Mouse (Mus musculus) kidney, embryonic 14.5 days (tissue): Measurements from ENCODE around the gene Ccdc134. TPM values are rescaled to one million over a fixed set of nuclear protein-coding genes. Genes with fewer than 3 reads are reported as not detected.
"Not testable (repeated sequence)": the region's sequence is repeated elsewhere in the genome, so short reads cannot be mapped to it uniquely, and the experiment has no call there.

Experiments
- ATAC-seq: fragments of 200-750 bp; cut with Nextera tagmentation; 2 replicates; pipeline ENCODE4 v1.8.0; 2017; ENCODE audit warnings: moderate number of reproducible peaks, mild to moderate bottlenecking, moderate TSS enrichment, moderate library complexity; ENCODE audit not compliant: low FRiP score, low TSS enrichment
- H3K27ac ChIP-seq: fragments of 300-500 bp; sonication (generic); 2 replicates; pipeline ENCODE4 v1.5.1; 2014; ENCODE audit warnings: low read depth, mild to moderate bottlenecking, low read length, moderate library complexity, mixed read lengths
- H3K27me3 ChIP-seq: fragments of 300-500 bp; sonication (generic); 2 replicates; pipeline ENCODE4 v1.6.1; 2014; ENCODE audit warnings: mild to moderate bottlenecking, low read length; ENCODE audit not compliant: control insufficient read depth, insufficient read depth
- H3K36me3 ChIP-seq: fragments of 300-500 bp; sonication (generic); 2 replicates; pipeline ENCODE4 v1.6.1; 2014; ENCODE audit warnings: low read length, mixed read lengths; ENCODE audit not compliant: control insufficient read depth, insufficient read depth
- H3K4me1 ChIP-seq: fragments of 300-500 bp; sonication (generic); 2 replicates; pipeline ENCODE4 v1.6.1; 2014; ENCODE audit warnings: low read length, mixed read lengths; ENCODE audit not compliant: control insufficient read depth, insufficient read depth
- H3K4me2 ChIP-seq: fragments of 300-500 bp; sonication (generic); replicated peaks from 2 replicates; pipeline ENCODE4 v1.6.1; 2014; ENCODE audit warnings: low read depth, mild to moderate bottlenecking, low read length
- H3K4me3 ChIP-seq: fragments of 300-500 bp; sonication (generic); 2 replicates; pipeline ENCODE4 v1.5.1; 2014; ENCODE audit warnings: mild to moderate bottlenecking, low read length
- H3K9ac ChIP-seq: fragments of 300-500 bp; sonication (generic); 2 replicates; pipeline ENCODE4 v1.6.1; 2014; ENCODE audit warnings: low read depth, mild to moderate bottlenecking, low read length, moderate library complexity
- H3K9me3 ChIP-seq: fragments of 300-500 bp; sonication (generic); 2 replicates; pipeline ENCODE4 v1.6.1; 2016; ENCODE audit warnings: low read length; ENCODE audit not compliant: control insufficient read depth
- WGBS: fragments of 180-500 bp; shearing (Covaris S2); extraction: QIAGEN DNeasy Blood & Tissue Kit; methylation state at CpG from one replicate; pipeline ENCODE4 v1.1.7; 2014; 5-methylcytosine and 5-hydroxymethylcytosine counted together
- polyA plus RNA-seq: library from polyadenylated mRNA; unstranded; fragments of >200 nt; fragmentation: Nextera tagmentation; extraction: Ambion mirVana; gene quantifications from 2 replicates; pipeline ENCODE4 v1.2.1, GENCODE M21; 2014

Ccdc134 gene
- polyA plus RNA-seq, 1 experiment from 2014 or later, result 19.6 TPM

DNA sequence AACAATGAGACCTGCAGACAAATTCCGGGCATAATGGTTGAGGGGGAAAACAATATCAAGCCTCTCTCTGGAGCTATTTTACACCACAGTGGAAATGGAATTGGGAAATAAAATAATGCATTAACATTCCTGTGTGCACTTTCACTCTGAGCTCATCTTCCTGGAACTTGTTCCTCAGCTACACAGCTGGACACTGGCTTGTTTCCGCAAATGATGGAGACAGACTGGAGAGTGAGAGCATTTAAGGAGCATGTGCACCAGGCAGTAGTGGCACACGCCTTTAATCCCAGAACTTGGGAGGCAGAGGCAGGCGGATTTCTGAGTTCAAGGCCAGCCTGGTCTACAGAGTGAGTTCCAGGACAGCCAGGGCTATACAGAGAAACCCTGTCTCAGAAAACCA, 1.0 kb upstream of the Ccdc134 start:
- 84% methylated on average over 4 of the region's 4 CpGs for WGBS
- H3K27me3 ChIP-seq, H3K9ac ChIP-seq, ATAC-seq, H3K4me3 ChIP-seq, H3K36me3 ChIP-seq, H3K27ac ChIP-seq, H3K4me1 ChIP-seq, H3K9me3 ChIP-seq: not testable (repeated sequence)
- H3K4me2 ChIP-seq, result 0 out of 2 replicates have a peak overlapping the region, but pooled peaks have one; percentile 93

- under 1% methylated on average over 5 of the region's 5 CpGs for WGBS
- H3K27ac ChIP-seq, result peak overlapping the region; percentile 1; the same call in 1 of the 2 replicates
- peaks cover 9% of the 10 kb centered on the region for H3K4me1 ChIP-seq
- ATAC-seq, result 0 out of 2 replicates have a peak, but pooled peaks have one; percentile 16
- no peaks in the 10 kb centered on the region for H3K27me3 ChIP-seq
- peak overlapping the region; percentile 74 for H3K9ac ChIP-seq
- peak overlapping the region; percentile 93 for H3K4me2 ChIP-seq
- peak overlapping the region; percentile 78 for H3K4me3 ChIP-seq
- H3K9me3 ChIP-seq, result no peaks in the 10 kb centered on the region
- H3K36me3 ChIP-seq, result peaks cover 8% of the 10 kb centered on the region
Measured at GRCm38 (mm10) chr15:82128398-82128797, 676 bp downstream of the Ccdc134 start.

DNA sequence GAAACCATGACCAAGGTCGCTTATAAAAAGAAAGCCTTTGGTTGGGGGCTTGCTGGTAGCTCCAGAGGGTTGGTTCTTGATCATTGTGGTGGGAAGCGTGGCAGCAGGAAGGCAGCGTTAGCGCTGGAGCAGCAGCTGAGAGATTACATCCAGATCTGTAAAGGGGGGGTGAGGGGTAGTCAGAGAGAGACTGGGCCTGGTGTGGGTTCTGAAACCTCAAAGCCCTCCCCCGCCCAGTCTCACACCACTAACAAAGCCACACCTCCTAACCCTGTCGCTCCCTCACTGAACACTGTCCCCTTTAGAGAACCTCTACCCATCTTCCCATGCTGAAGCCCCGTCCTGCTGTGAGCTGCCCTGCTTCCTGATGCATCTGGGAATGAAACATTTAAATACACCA, 2.9 kb downstream of the Ccdc134 start:
- no peak overlapping the region for H3K27ac ChIP-seq
- H3K27me3 ChIP-seq, result no peaks in the 10 kb centered on the region
- H3K4me1 ChIP-seq, result peaks cover 9% of the 10 kb centered on the region
- peaks cover 8% of the 10 kb centered on the region for H3K36me3 ChIP-seq
- no peaks in the 10 kb centered on the region for H3K9me3 ChIP-seq
- WGBS, result 72% methylated on average over 7 of the region's 7 CpGs
- H3K4me3 ChIP-seq, result no peak overlapping the region
- no peak for ATAC-seq
- no peak overlapping the region for H3K9ac ChIP-seq
- H3K4me2 ChIP-seq, result no peak overlapping the region

DNA sequence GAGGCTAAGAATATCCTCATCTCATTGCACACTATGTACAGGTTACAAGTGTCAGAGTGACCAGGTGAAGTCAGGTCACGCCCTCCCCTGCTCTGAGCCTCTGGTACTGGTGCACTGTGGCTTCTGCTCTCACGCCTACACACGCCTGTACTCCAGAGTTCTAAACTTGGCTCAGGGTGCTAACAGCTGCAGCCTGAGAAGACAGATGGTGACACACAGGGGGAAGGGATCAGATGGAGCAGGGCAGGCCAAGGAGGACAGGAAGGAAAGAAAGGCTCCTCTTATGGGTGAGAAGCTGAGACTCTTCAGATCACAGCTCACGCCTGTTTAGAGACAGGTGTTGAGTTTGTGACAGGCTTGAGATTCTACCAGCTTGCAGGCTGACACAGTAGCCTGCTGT, 7.7 kb downstream of the Ccdc134 start:
- WGBS, result 74% methylated on average over 4 of the region's 4 CpGs
- Histone ChIP-seq H3K9me3 (no peaks in the 10 kb centered on the region), H3K4me2 (no peak overlapping the region), H3K4me3 (no peak overlapping the region), H3K27me3 (no peaks in the 10 kb centered on the region), H3K27ac (no peak overlapping the region), H3K9ac (no peak overlapping the region), H3K36me3 (peaks cover 9% of the 10 kb centered on the region), H3K4me1 (no peaks in the 10 kb centered on the region)
- no peak for ATAC-seq

GRCm38 (mm10) chr15:82138565-82138964, 10.8 kb downstream of the Ccdc134 start:
- no peak overlapping the region for H3K4me2 ChIP-seq
- no peak overlapping the region for H3K4me3 ChIP-seq
- H3K27ac ChIP-seq, result no peak overlapping the region
- WGBS, result 68% methylated on average over 4 of the region's 4 CpGs
- H3K4me1 ChIP-seq, result no peaks in the 10 kb centered on the region
- H3K9ac ChIP-seq, result no peak overlapping the region
- peaks cover 11% of the 10 kb centered on the region; the same call in 1 of the 2 replicates for H3K36me3 ChIP-seq
- no peaks in the 10 kb centered on the region for H3K27me3 ChIP-seq
- no peaks in the 10 kb centered on the region for H3K9me3 ChIP-seq
- no peak for ATAC-seq

DNA sequence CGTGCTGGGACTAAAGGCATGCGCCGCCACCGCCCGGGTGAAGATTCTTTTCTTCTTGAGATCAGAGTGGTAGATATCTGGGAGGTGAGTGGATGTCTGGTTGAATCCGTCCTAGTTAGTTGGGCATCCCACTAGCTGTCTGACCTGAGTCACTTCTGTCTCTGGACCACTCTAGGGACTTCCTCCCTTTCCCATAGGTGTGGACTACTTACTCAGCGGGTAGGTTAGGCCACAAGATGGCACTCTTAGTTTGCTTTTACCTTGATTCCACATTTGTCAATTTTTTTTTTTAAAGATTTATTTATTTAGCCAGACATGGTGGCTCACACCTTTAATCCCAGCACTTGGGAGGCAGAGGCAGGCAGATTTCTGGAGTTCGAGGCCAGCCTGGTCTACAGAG, 11.5 kb downstream of the Ccdc134 start:
- Histone ChIP-seq H3K9ac (no peak overlapping the region), H3K9me3 (no peaks in the 10 kb centered on the region), H3K4me1 (no peaks in the 10 kb centered on the region), H3K36me3 (peaks cover 11% of the 10 kb centered on the region; the same call in 1 of the 2 replicates), H3K4me3 (no peak overlapping the region), H3K4me2 (no peak overlapping the region), H3K27me3 (no peaks in the 10 kb centered on the region), H3K27ac (no peak overlapping the region)
- no peak; the same call in 1 of the 2 replicates for ATAC-seq
- 91% methylated on average over 8 of the region's 8 CpGs for WGBS

DNA sequence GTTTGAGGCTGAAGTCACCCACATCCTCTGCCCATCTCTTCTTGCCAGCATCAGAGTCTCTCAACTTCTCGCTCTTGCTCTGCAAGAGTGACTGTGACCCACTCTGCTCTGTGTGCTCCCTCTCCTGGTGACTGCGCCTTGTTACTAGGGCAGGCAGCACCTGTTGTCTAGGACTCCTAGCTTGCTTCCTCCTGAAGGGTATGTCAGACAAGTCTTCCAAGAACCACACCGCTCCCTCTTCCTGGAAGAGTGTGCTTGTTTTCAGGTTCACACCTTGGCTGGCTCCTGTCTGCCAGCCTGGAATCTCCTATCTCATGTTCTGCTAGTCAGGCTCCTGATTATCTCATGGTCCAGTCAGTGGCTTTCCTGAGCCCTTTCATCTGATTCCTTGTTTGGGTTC, 12.6 kb downstream of the Ccdc134 start:
- no peak overlapping the region for H3K4me3 ChIP-seq
- peaks cover 11% of the 10 kb centered on the region; the same call in 1 of the 2 replicates for H3K36me3 ChIP-seq
- 78% methylated on average over 3 of the region's 3 CpGs for WGBS
- no peak overlapping the region for H3K4me2 ChIP-seq
- H3K9me3 ChIP-seq, result no peaks in the 10 kb centered on the region
- H3K4me1 ChIP-seq, result peaks cover under 1% of the 10 kb centered on the region; the same call in 1 of the 2 replicates
- H3K27me3 ChIP-seq, result no peaks in the 10 kb centered on the region
- no peak overlapping the region; the same call in 1 of the 2 replicates for H3K9ac ChIP-seq
- ATAC-seq, result no peak
- no peak overlapping the region for H3K27ac ChIP-seq

DNA sequence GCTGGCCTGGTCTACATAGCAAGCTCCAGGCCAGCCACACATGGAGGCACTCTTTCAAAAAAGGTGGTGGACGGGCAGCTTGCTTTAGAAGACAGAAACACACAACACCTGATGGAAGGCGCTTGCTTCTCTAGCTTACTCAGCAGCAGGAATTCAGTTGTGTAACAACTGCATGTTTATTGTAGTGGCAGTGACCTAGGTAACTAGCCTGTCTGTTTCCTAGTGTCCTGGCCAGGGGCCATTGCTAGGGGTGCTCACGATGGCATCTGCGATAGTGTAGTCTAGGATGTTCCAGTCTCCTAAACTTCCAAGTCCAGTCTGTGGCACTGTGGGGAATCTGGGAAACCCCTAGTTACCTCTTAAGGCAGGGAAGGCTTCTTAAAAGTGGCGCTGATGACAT, 16.4 kb downstream of the Ccdc134 start:
- ATAC-seq, result no peak
- Histone ChIP-seq H3K27me3 (no peaks in the 10 kb centered on the region), H3K9me3 (no peaks in the 10 kb centered on the region), H3K4me3 (no peak overlapping the region), H3K36me3 (peaks cover 11% of the 10 kb centered on the region; the same call in 1 of the 2 replicates), H3K4me1 (peaks cover 20% of the 10 kb centered on the region), H3K9ac (no peak overlapping the region), H3K27ac (no peak overlapping the region), H3K4me2 (no peak overlapping the region)
- WGBS, result 84% methylated on average over 5 of the region's 5 CpGs

GRCm38 (mm10) chr15:82145408-82145807, 17.7 kb downstream of the Ccdc134 start:
- Histone ChIP-seq H3K27me3 (no peaks in the 10 kb centered on the region), H3K9ac (no peak overlapping the region), H3K4me3 (no peak overlapping the region), H3K4me2 (no peak overlapping the region), H3K36me3 (peaks cover 9% of the 10 kb centered on the region; the same call in 1 of the 2 replicates), H3K9me3 (no peaks in the 10 kb centered on the region), H3K27ac (peak overlapping the region; percentile 88), H3K4me1 (peaks cover 24% of the 10 kb centered on the region)
- WGBS, result 35% methylated on average over 2 of the region's 2 CpGs
- ATAC-seq, result no peak
